Mouse (Mus musculus) CH12.LX (cell line): ENCODE data around the gene Col23a1. TPM values are rescaled to one million over a fixed set of nuclear protein-coding genes. Genes with fewer than 3 reads are reported as not detected.
"Not testable (repeated sequence)": the region's sequence is repeated elsewhere in the genome, so short reads cannot be mapped to it uniquely, and the experiment has no call there.

Source experiments
- DNase-seq: peaks from one replicate; pipeline ENCODE4 v3.0.0-alpha.2; 2013; ENCODE audit errors: extremely low read depth
- H3K27ac ChIP-seq: 2 replicates; pipeline ENCODE4 v1.5.1; 2012; ENCODE audit warnings: low read depth, mild to moderate bottlenecking, control low read depth, moderate library complexity; ENCODE audit not compliant: insufficient read depth
- H3K27me3 ChIP-seq: replicated peaks from 2 replicates; pipeline ENCODE3; 2012; ENCODE audit warnings: inconsistent platforms
- H3K36me3 ChIP-seq, 2 experiments: replicated peaks in 1 of 2; 2 replicates each; pipeline versions ENCODE3 to v1.6.1; 2012; ENCODE audit warnings: inconsistent platforms in 1 of 2, low read length in 1 of 2, mild to moderate bottlenecking in 1 of 2, mixed read lengths in 1 of 2, moderate library complexity in 1 of 2; ENCODE audit not compliant: control insufficient read depth in 1 of 2, insufficient read depth in 1 of 2
- H3K4me1 ChIP-seq, 2 experiments: 2 replicates each; pipeline ENCODE4 v1.6.1; 2012; ENCODE audit warnings: inconsistent platforms in 1 of 2, moderate library complexity in 1 of 2; ENCODE audit not compliant: insufficient read depth in 2 of 2, control insufficient read depth in 1 of 2
- H3K4me2 ChIP-seq: 2 replicates; pipeline ENCODE4 v1.6.1; 2012; ENCODE audit warnings: low read depth, mild to moderate bottlenecking, control low read depth; ENCODE audit not compliant: poor library complexity, insufficient read depth, severe bottlenecking
- H3K4me3 ChIP-seq, 3 experiments: fragments of 150-350 bp in 1 of 3; sonication (generic) in 1 of 3; replicated peaks in 1 of 3; 2 replicates each; pipeline versions ENCODE3 to v1.5.1; 2011 to 2012; ENCODE audit warnings: low read depth in 2 of 3, low read length in 2 of 3, mild to moderate bottlenecking in 2 of 3, moderate library complexity in 2 of 3, control low read depth in 1 of 3, improper control_type of control experiment in 1 of 3, inconsistent platforms in 1 of 3, mixed read lengths in 1 of 3; ENCODE audit not compliant: poor library complexity in 1 of 3
- H3K79me2 ChIP-seq: replicated peaks from 2 replicates; pipeline ENCODE4 v1.6.1; 2012; ENCODE audit warnings: mild to moderate bottlenecking, moderate library complexity; ENCODE audit not compliant: control insufficient read depth, poor library complexity, insufficient read depth, severe bottlenecking; ENCODE audit errors: extremely low read depth
- H3K9ac ChIP-seq: 2 replicates; pipeline ENCODE4 v1.6.1; 2012; ENCODE audit warnings: low read depth, mild to moderate bottlenecking, control low read depth, moderate library complexity; ENCODE audit not compliant: insufficient read depth
- H3K9me3 ChIP-seq: replicated peaks from 2 replicates; pipeline ENCODE3; 2012; ENCODE audit warnings: low read length, inconsistent platforms, mixed read lengths
- CHD1 ChIP-seq: IDR thresholded peaks from 2 replicates; pipeline ENCODE4 v1.6.1; 2012; ENCODE audit warnings: low read depth, low read length, improper control_type of control experiment, inconsistent platforms
- CHD2 ChIP-seq: IDR thresholded peaks from 2 replicates; pipeline ENCODE4 v1.6.1; 2011; ENCODE audit warnings: low read length, improper control_type of control experiment
- CTCF ChIP-seq, 2 experiments: IDR thresholded peaks in 1 of 2; conservative IDR thresholded peaks in 1 of 2; 2 replicates each; pipeline ENCODE4 v1.5.1; 2011 to 2012; ENCODE audit warnings: low read depth in 2 of 2, low read length in 2 of 2, improper control_type of control experiment in 1 of 2, inconsistent platforms in 1 of 2, mild to moderate bottlenecking in 1 of 2, moderate library complexity in 1 of 2
- ELF1 ChIP-seq: IDR thresholded peaks from 2 replicates; pipeline ENCODE4 v1.6.1; 2014; ENCODE audit warnings: low read depth, mild to moderate bottlenecking, inconsistent platforms, low read length, improper control_type of control experiment
- GABPA ChIP-seq: IDR thresholded peaks from 2 replicates; pipeline ENCODE4 v1.6.1; 2012; ENCODE audit warnings: low read depth, low read length, improper control_type of control experiment, inconsistent platforms; ENCODE audit not compliant: insufficient replicate concordance
- IRF4 ChIP-seq: IDR thresholded peaks from 2 replicates; pipeline ENCODE4 v1.6.1; 2014; ENCODE audit warnings: low read depth, mild to moderate bottlenecking, inconsistent platforms, low read length, improper control_type of control experiment
- MAFK ChIP-seq: IDR thresholded peaks from 2 replicates; pipeline ENCODE4 v1.6.1; 2011; ENCODE audit warnings: low read length, improper control_type of control experiment; ENCODE audit not compliant: insufficient replicate concordance
- NRF1 ChIP-seq: IDR thresholded peaks from 2 replicates; pipeline ENCODE4 v1.6.1; 2014; ENCODE audit warnings: low read depth, mild to moderate bottlenecking, inconsistent platforms, low read length, improper control_type of control experiment, moderate library complexity
- POLR2AphosphoS2 ChIP-seq: IDR thresholded peaks from 2 replicates; pipeline ENCODE4 v1.6.1; 2011; ENCODE audit warnings: low read depth, low read length, improper control_type of control experiment
- RCOR1 ChIP-seq: conservative IDR thresholded peaks from 2 replicates; pipeline ENCODE4 v1.6.1; 2012; ENCODE audit warnings: low read depth, mild to moderate bottlenecking, inconsistent platforms, low read length, improper control_type of control experiment
- TBP ChIP-seq: conservative IDR thresholded peaks from 2 replicates; pipeline ENCODE4 v1.6.1; 2011; ENCODE audit warnings: low read depth, low read length, improper control_type of control experiment
- USF2 ChIP-seq: conservative IDR thresholded peaks from 2 replicates; pipeline ENCODE4 v1.6.1; 2011; ENCODE audit warnings: low read depth, low read length, improper control_type of control experiment
- ZC3H11A ChIP-seq: IDR thresholded peaks from 2 replicates; pipeline ENCODE4 v1.6.1; 2012; ENCODE audit warnings: low read depth, mild to moderate bottlenecking, inconsistent platforms, low read length, improper control_type of control experiment
- ZKSCAN1 ChIP-seq: IDR thresholded peaks from 2 replicates; pipeline ENCODE4 v1.6.1; 2012; ENCODE audit warnings: low read depth, inconsistent platforms, low read length, improper control_type of control experiment, borderline replicate concordance
- ZMIZ1 ChIP-seq: IDR thresholded peaks from 2 replicates; pipeline ENCODE4 v1.6.1; 2012; ENCODE audit warnings: low read depth, mild to moderate bottlenecking, inconsistent platforms, low read length, improper control_type of control experiment
- ZNF384 ChIP-seq: IDR thresholded peaks from 2 replicates; pipeline ENCODE4 v1.6.1; 2012; ENCODE audit warnings: low read depth, low read length, improper control_type of control experiment, inconsistent platforms
- dilution Hi-C: fragments of 300-500 bp; cut with MboI; formaldehyde crosslinking; loops from 2 replicates; pipeline ENCODE4 v1.14.3; 2020; ENCODE audit warnings: low sequenced_read_pairs; ENCODE audit not compliant: extremely low pct_unique_long_range_greater_than_20kb, extremely low pct_ligation_motif_present
- in situ Hi-C: fragments of 300-500 bp; cut with MboI; formaldehyde crosslinking; loops from 3 replicates; pipeline ENCODE4 v1.14.3; 2019; ENCODE audit warnings: low sequenced_read_pairs, low pct_ligation_motif_present, low pct_unique_long_range_greater_than_20kb, mixed read lengths
- polyA plus RNA-seq: library from polyadenylated mRNA; unstranded; fragments of >175 nt; gene quantifications from 2 replicates; pipeline ENCODE4 v1.2.1, GENCODE M21; 2012; ENCODE audit warnings: low read depth; ENCODE audit not compliant: insufficient read length
- total RNA-seq, 2 experiments: library from RNA; depleted of rRNA; stranded (reverse); fragments of 300-350 nt in 1 of 2; fragments of >200 nt in 1 of 2; gene quantifications; 2 replicates each; pipeline ENCODE4 v1.2.3; 2012 to 2014

Gene Col23a1
- total and polyA plus RNA-seq, 3 experiments, result 0.04 to 0.20 (median 0.08) TPM

- no peaks in the 10 kb centered on the region for H3K9me3 ChIP-seq
- no peak overlapping the region for H3K4me3 ChIP-seq
- no peak for DNase-seq
- dilution Hi-C loops, result no loop called here
- no peak overlapping the region for H3K27ac ChIP-seq
- no peaks in the 10 kb centered on the region for H3K27me3 ChIP-seq
- peaks cover 25 to 65% of the 10 kb centered on the region in 2 experiments for H3K36me3 ChIP-seq
- no peak overlapping the region for H3K4me2 ChIP-seq
- H3K79me2 ChIP-seq, result peaks cover 9% of the 10 kb centered on the region; the same call in 1 of the 2 replicates
- TF ChIP-seq USF2 (no peak), ZNF384 (no peak), CHD2 (no peak), ZC3H11A (no peak), ELF1 (no peak), POLR2AphosphoS2 (no peak), TBP (no peak), MAFK (no peak), CTCF (conservative IDR thresholded peaks at IDR 0.05 in 1 of 2, IDR thresholded peaks at IDR 0.05 in 1 of 2; ENCODE audit: low read depth in 2 of 2, low read length in 2 of 2) (no peak), ZKSCAN1 (no peak), RCOR1 (no peak), ZMIZ1 (no peak), IRF4 (no peak), CHD1 (no peak), GABPA (no peak), NRF1 (no peak)
- in situ Hi-C loops, result no loop called here
- H3K4me1 ChIP-seq, result peaks cover 3 to 41% of the 10 kb centered on the region in 2 experiments; a peak in 2 of 4 replicates
- no peak overlapping the region for H3K9ac ChIP-seq
Observed at GRCm38 (mm10) chr11:51632130-51632753, 342.5 kb downstream of the Col23a1 start.

GRCm38 (mm10) chr11:51633200-51633599 lies 343.5 kb downstream of the Col23a1 start:
- H3K4me1 ChIP-seq, result peaks cover 3 to 49% of the 10 kb centered on the region in 2 experiments; a peak in 2 of 4 replicates
- H3K27me3 ChIP-seq, in situ Hi-C loops, H3K4me3 ChIP-seq, dilution Hi-C loops, DNase-seq, H3K27ac ChIP-seq, H3K4me2 ChIP-seq, H3K9ac ChIP-seq, H3K79me2 ChIP-seq, H3K9me3 ChIP-seq: not testable (repeated sequence)
- peaks cover 17 to 56% of the 10 kb centered on the region in 2 experiments for H3K36me3 ChIP-seq

Other genes starting within 250 kb of the Col23a1 start
- gene Olfr1375, start 241.8 kb upstream of the Col23a1 start, total RNA-seq (2012; rRNA removed), result not detected in 2 replicates
- gene Olfr1375, start 241.8 kb upstream of the Col23a1 start, total RNA-seq (2014; rRNA removed), result not detected in 2 replicates
- not detected in 2 replicates for gene Olfr1375, start 241.8 kb upstream of the Col23a1 start, polyA plus RNA-seq
- not detected in 2 replicates for gene Zfp354a, start 230.7 kb upstream of the Col23a1 start, total RNA-seq (2012; rRNA removed)
- not detected in 2 replicates for gene Zfp354a, start 230.7 kb upstream of the Col23a1 start, total RNA-seq (2014; rRNA removed)
- not detected in 2 replicates for gene Zfp354a, start 230.7 kb upstream of the Col23a1 start, polyA plus RNA-seq
- gene Gm12569, start 69.4 kb upstream of the Col23a1 start, total RNA-seq (2012; rRNA removed), result 5.9 and 6.5 TPM in 2 replicates
- 2.1 and 2.9 TPM in 2 replicates for gene Gm12569, start 69.4 kb upstream of the Col23a1 start, total RNA-seq (2014; rRNA removed)
- gene Gm12569, start 69.4 kb upstream of the Col23a1 start, polyA plus RNA-seq, result 2.0 and 2.6 TPM in 2 replicates
- gene Clk4, start 28.2 kb upstream of the Col23a1 start, total RNA-seq (2012; rRNA removed), result 70.5 and 72.2 TPM in 2 replicates
- gene Clk4, start 28.2 kb upstream of the Col23a1 start, total RNA-seq (2014; rRNA removed), result 93.4 and 105 TPM in 2 replicates
- gene Clk4, start 28.2 kb upstream of the Col23a1 start, polyA plus RNA-seq, result 64.1 and 70.8 TPM in 2 replicates
- gene BC049762, start 26.9 kb upstream of the Col23a1 start, total RNA-seq (2012; rRNA removed), result 0.25 and 0.34 TPM in 2 replicates
- 0.36 TPM in 1 of 2 replicates, not detected in the other for gene BC049762, start 26.9 kb upstream of the Col23a1 start, total RNA-seq (2014; rRNA removed)
- gene BC049762, start 26.9 kb upstream of the Col23a1 start, polyA plus RNA-seq, result 0.31 and 0.38 TPM in 2 replicates